Mouse (Mus musculus): Measurements from ENCODE around the gene Metap1d. TPM values are rescaled to one million over a fixed set of nuclear protein-coding genes. Genes with fewer than 3 reads are reported as not detected.

Metap1d gene
- polyA plus RNA-seq, 1 experiment = 7.3 TPM

DNA sequence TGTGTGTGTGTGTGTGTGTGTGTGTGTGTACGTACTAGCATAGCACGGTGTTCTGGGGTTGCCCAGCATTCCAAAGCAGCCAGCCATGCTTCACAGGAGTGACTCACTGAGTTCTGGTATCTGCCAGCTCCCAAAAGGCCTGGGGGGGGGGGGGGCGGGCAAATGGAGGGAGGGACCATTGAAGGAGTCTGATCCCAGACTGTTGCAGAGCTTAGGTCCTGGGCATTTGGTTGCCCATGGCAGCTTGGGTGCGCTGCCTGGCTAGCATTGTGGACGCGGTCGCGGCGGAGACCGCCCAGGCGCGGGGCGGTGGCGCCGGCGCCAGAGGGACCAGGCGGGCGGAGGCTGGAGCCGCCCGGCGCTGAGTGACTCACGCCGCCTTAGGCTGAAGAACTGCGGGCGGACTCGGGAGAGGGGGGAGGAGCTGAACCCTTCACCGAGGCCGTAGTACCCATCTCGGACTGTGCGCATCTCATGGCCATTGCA, 89.8 kb downstream of the Metap1d start:
- H3K4me2 ChIP-seq (ENCODE audit: low read depth) = peak overlapping the region; percentile 99
- no peaks in the 10 kb centered on the region for H3K27me3 ChIP-seq (ENCODE audit: control insufficient read depth, insufficient read depth, insufficient read length)
- no peak overlapping the region for H3ac ChIP-seq (ENCODE audit: control insufficient read depth, insufficient read length)
- H3K79me2 ChIP-seq (ENCODE audit: control insufficient read depth, insufficient read depth) = peaks cover 5% of the 10 kb centered on the region
- H3K4me3 ChIP-seq = peak overlapping the region; percentile 59
- peak; percentile 64 for TF ChIP-seq POLR2AphosphoS2 (IDR thresholded peaks at IDR 0.05; ENCODE audit: insufficient read length, low read depth)
- no peak for TF ChIP-seq CEBPB (IDR thresholded peaks at IDR 0.05; ENCODE audit: insufficient read depth, poor library complexity, severe bottlenecking)
- TF ChIP-seq MAX (IDR thresholded peaks at IDR 0.05; ENCODE audit: low read depth) = no peak
- no peak for TF ChIP-seq MYOG (IDR thresholded peaks at IDR 0.05; ENCODE audit: control insufficient read depth in 1 of 3, insufficient read depth in 1 of 3, insufficient read length in 2 of 3, low read depth in 2 of 3)
- no peak for TF ChIP-seq SRF (IDR thresholded peaks at IDR 0.05; ENCODE audit: control insufficient read depth, insufficient read length, low read depth)
- peak in 1 of 3 experiments; percentile 3 for TF ChIP-seq MYOD1 (IDR thresholded peaks at IDR 0.05; ENCODE audit: control insufficient read depth in 1 of 3, insufficient read length in 2 of 3, low read depth in 2 of 3)
- TF ChIP-seq POLR2A (IDR thresholded peaks at IDR 0.05; ENCODE audit: insufficient read length, low read depth) = peak; percentile 68
- H3K36me3 ChIP-seq (ENCODE audit: control insufficient read depth, insufficient read depth) = no peaks in the 10 kb centered on the region

DNA sequence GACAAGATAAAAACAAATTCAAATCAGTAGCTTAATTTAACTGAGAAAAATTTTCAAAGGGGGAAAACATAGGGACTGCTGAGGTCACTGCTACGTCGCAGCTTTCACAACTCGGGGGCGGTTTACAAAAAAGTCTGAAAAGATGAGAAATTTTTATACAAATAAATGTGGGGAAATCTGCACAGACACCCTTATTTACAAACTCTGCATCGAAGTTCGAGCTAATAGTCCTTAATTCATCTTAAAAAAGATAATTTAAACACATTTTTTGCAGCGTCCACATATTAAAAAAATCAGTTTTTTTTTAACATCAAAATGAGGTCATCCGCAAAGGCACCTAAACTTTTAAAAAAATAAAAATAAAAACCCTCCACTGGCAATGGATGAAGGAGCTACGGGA, 90.5 kb downstream of the Metap1d start:
- peak overlapping the region; percentile 43 for H3ac ChIP-seq (ENCODE audit: control insufficient read depth, insufficient read length)
- peaks cover 5% of the 10 kb centered on the region for H3K79me2 ChIP-seq (ENCODE audit: control insufficient read depth, insufficient read depth)
- H3K36me3 ChIP-seq (ENCODE audit: control insufficient read depth, insufficient read depth) = no peaks in the 10 kb centered on the region
- H3K4me2 ChIP-seq (ENCODE audit: low read depth) = peak overlapping the region; percentile 99
- TF ChIP-seq SRF (IDR thresholded peaks at IDR 0.05; ENCODE audit: control insufficient read depth, insufficient read length, low read depth) (no peak), USF1 (IDR thresholded peaks at IDR 0.05; ENCODE audit: low read depth) (no peak), REST (IDR thresholded peaks at IDR 0.05; ENCODE audit: insufficient read depth, insufficient read length) (no peak), POLR2AphosphoS2 (IDR thresholded peaks at IDR 0.05; ENCODE audit: insufficient read length, low read depth) (no peak), MYOD1 (IDR thresholded peaks at IDR 0.05; ENCODE audit: control insufficient read depth in 1 of 3, insufficient read length in 2 of 3, low read depth in 2 of 3) (no peak), TCF12 (IDR thresholded peaks at IDR 0.05; ENCODE audit: insufficient read depth, poor library complexity, severe bottlenecking) (no peak), E2F4 (IDR thresholded peaks at IDR 0.05; ENCODE audit: insufficient read depth) (no peak), CEBPB (IDR thresholded peaks at IDR 0.05; ENCODE audit: insufficient read depth, poor library complexity, severe bottlenecking) (no peak), MYOG (IDR thresholded peaks at IDR 0.05; ENCODE audit: control insufficient read depth in 1 of 3, insufficient read depth in 1 of 3, insufficient read length in 2 of 3, low read depth in 2 of 3) (no peak)
- peak overlapping the region; percentile 59 for H3K4me3 ChIP-seq
- H3K27me3 ChIP-seq (ENCODE audit: control insufficient read depth, insufficient read depth, insufficient read length) = no peaks in the 10 kb centered on the region

DNA sequence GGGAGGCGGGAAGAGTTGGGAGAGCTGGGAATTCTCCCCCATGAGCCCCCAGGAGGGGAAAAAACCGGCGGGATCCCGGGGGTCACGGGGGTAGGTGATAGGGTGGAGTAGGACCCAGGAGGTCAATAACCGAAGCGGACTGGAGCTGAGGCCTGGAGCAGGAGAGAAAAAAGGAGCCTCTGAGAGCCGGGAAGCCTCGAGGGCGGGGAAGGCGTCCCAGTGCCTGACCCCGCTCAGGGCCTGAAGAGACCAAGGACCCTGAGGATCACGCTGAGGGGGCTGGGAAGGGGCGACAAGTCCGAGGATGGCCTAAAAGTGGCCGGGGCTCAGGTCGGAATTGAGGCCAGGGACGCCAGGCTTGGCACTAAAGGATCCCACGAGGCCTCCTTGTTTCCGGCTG, 90.9 kb downstream of the Metap1d start:
- TF ChIP-seq TCF3 (IDR thresholded peaks at IDR 0.05; ENCODE audit: insufficient read length, low read depth) (no peak), E2F4 (IDR thresholded peaks at IDR 0.05; ENCODE audit: insufficient read depth) (no peak), POLR2AphosphoS2 (IDR thresholded peaks at IDR 0.05; ENCODE audit: insufficient read length, low read depth) (no peak), TCF12 (IDR thresholded peaks at IDR 0.05; ENCODE audit: insufficient read depth, poor library complexity, severe bottlenecking) (no peak), USF1 (IDR thresholded peaks at IDR 0.05; ENCODE audit: low read depth) (no peak), MAX (IDR thresholded peaks at IDR 0.05; ENCODE audit: low read depth) (no peak)
- Histone ChIP-seq H3K36me3 (ENCODE audit: control insufficient read depth, insufficient read depth) (no peaks in the 10 kb centered on the region), H3K27me3 (ENCODE audit: control insufficient read depth, insufficient read depth, insufficient read length) (no peaks in the 10 kb centered on the region), H3K79me2 (ENCODE audit: control insufficient read depth, insufficient read depth) (peaks cover 5% of the 10 kb centered on the region), H3K4me3 (peak overlapping the region; percentile 59), H3K4me2 (ENCODE audit: low read depth) (peak overlapping the region; percentile 99), H3ac (ENCODE audit: control insufficient read depth, insufficient read length) (peak overlapping the region; percentile 43)

- H3ac ChIP-seq (ENCODE audit: control insufficient read depth, insufficient read length) = peak overlapping the region; percentile 43
- H3K36me3 ChIP-seq (ENCODE audit: control insufficient read depth, insufficient read depth) = no peaks in the 10 kb centered on the region
- H3K4me3 ChIP-seq = peak overlapping the region; percentile 59
- TF ChIP-seq MYOG (IDR thresholded peaks at IDR 0.05; ENCODE audit: control insufficient read depth in 1 of 3, insufficient read depth in 1 of 3, insufficient read length in 2 of 3, low read depth in 2 of 3) (no peak), POLR2A (IDR thresholded peaks at IDR 0.05; ENCODE audit: insufficient read length, low read depth) (peak; percentile 43), SRF (IDR thresholded peaks at IDR 0.05; ENCODE audit: control insufficient read depth, insufficient read length, low read depth) (no peak), E2F4 (IDR thresholded peaks at IDR 0.05; ENCODE audit: insufficient read depth) (no peak), TCF12 (IDR thresholded peaks at IDR 0.05; ENCODE audit: insufficient read depth, poor library complexity, severe bottlenecking) (no peak)
- H3K27me3 ChIP-seq (ENCODE audit: control insufficient read depth, insufficient read depth, insufficient read length) = no peaks in the 10 kb centered on the region
- H3K4me2 ChIP-seq (ENCODE audit: low read depth) = peak overlapping the region; percentile 99
- peaks cover 5% of the 10 kb centered on the region for H3K79me2 ChIP-seq (ENCODE audit: control insufficient read depth, insufficient read depth)
These were observed 91.6 kb downstream of the Metap1d start for GRCm38 (mm10) chr2:71544391-71545285.

DNA sequence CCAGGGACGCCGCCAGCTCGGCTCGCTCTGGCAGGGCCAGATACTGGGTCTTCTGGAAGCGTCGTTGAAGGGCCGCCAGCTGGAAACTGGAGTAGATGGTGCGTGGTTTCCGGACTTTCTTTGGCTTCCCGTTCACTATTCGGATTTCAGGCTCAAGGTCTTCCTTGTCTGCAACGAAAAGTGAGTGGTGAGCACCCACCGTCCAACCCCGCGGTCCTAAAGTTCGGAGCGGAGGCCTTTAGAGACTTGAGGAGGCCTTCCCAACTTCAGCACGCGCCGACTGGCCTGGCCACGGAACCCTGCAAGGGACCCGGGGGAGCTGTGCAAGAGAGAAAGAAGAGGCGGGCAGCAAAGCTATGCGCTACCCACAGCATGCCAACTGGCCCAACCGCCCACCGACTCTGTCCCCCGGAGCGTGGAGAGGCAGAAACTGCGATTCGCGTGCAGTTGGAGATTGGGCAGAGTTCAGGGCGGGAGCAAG, 92.4 kb downstream of the Metap1d start:
- TF ChIP-seq MYOG (IDR thresholded peaks at IDR 0.05; ENCODE audit: control insufficient read depth in 1 of 3, insufficient read depth in 1 of 3, insufficient read length in 2 of 3, low read depth in 2 of 3) (no peak), MYOD1 (IDR thresholded peaks at IDR 0.05; ENCODE audit: control insufficient read depth in 1 of 3, insufficient read length in 2 of 3, low read depth in 2 of 3) (no peak), POLR2AphosphoS2 (IDR thresholded peaks at IDR 0.05; ENCODE audit: insufficient read length, low read depth) (no peak), E2F4 (IDR thresholded peaks at IDR 0.05; ENCODE audit: insufficient read depth) (no peak), TCF12 (IDR thresholded peaks at IDR 0.05; ENCODE audit: insufficient read depth, poor library complexity, severe bottlenecking) (no peak), MAX (IDR thresholded peaks at IDR 0.05; ENCODE audit: low read depth) (no peak), SRF (IDR thresholded peaks at IDR 0.05; ENCODE audit: control insufficient read depth, insufficient read length, low read depth) (no peak), REST (IDR thresholded peaks at IDR 0.05; ENCODE audit: insufficient read depth, insufficient read length) (no peak), POLR2A (IDR thresholded peaks at IDR 0.05; ENCODE audit: insufficient read length, low read depth) (no peak), CEBPB (IDR thresholded peaks at IDR 0.05; ENCODE audit: insufficient read depth, poor library complexity, severe bottlenecking) (no peak), TCF3 (IDR thresholded peaks at IDR 0.05; ENCODE audit: insufficient read length, low read depth) (no peak), USF1 (IDR thresholded peaks at IDR 0.05; ENCODE audit: low read depth) (no peak)
- Histone ChIP-seq H3K27me3 (ENCODE audit: control insufficient read depth, insufficient read depth, insufficient read length) (no peaks in the 10 kb centered on the region), H3K4me2 (ENCODE audit: low read depth) (peak overlapping the region; percentile 99), H3ac (ENCODE audit: control insufficient read depth, insufficient read length) (peak overlapping the region; percentile 43), H3K79me2 (ENCODE audit: control insufficient read depth, insufficient read depth) (peaks cover 5% of the 10 kb centered on the region), H3K36me3 (ENCODE audit: control insufficient read depth, insufficient read depth) (no peaks in the 10 kb centered on the region), H3K4me3 (peak overlapping the region; percentile 59)

Data from myocyte (in vitro differentiated cells).